Mouse (Mus musculus) cerebellum, adult 8-10 months (tissue): ENCODE data around the gene Ddn.
A peak's percentile ranks its signal among the peaks of the same experiment; 100 is the strongest.

Experiments
- DNase-seq: peaks from one replicate; pipeline ENCODE4 v3.0.0; 2022

Gene Ddn

DNA sequence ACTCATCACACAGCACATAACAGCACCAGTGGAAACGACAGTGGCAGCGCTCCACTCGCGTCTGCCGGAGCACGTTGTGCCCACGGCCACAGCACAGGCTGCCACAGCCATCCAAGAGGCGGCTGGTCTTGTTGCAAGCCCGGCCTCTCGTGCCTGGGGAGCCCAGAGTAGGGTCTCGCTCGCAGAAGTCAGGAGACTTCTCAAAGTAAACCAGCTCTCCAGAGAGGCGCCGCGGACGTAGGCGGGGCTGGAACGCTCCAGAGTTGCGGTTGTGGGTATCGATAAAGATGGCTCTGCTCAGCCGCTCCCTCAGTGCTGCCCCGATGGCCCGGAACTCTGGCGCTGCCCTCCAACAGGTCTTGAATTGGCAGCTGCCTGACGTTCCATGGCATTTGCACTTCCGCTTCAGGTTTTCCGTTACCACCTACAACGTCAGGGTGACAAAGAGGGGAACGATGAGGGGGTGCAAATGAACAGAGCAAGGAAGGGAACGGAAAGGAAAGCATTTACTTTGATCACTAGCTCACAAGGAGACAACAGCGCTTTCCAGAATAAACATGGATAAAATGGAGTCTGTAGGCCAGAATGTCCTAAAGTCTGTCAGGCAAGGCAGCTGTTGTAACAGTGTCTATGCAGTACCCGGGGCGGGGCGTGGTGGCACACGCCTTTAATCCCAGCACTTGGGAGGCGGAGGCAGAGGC is 36.6 kb downstream of the Ddn start:
- no peak for DNase-seq

DNA sequence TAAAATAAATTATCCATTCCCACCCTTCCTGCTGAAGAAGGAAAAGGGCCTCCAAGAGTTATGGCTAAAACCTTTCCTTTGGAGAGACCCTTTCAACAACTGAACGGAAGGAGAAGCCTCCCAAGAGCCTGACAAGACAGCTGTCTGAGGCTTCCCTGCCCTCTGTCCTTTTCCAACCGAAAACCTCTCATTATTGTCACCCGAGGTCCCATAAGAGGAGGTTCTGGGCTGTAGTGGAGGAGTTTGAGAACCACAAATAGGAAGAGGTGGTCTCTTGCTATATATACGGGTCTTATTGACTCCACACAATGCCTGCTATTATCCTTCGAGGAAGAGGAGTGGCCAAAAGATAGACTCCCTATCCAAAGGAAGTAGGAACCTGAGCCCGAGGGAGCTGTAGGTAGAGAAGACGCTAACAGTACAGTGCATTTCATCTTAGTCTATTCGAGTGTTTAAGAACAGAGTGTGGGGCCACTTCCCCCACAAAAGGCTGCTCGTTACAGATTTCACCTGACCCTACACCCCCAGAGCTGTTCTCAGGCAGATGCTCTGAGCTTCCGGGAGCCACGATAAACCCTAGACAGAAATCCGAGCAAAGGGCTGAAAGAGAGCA is 37.4 kb downstream of the Ddn start:
- DNase-seq: no peak

DNA sequence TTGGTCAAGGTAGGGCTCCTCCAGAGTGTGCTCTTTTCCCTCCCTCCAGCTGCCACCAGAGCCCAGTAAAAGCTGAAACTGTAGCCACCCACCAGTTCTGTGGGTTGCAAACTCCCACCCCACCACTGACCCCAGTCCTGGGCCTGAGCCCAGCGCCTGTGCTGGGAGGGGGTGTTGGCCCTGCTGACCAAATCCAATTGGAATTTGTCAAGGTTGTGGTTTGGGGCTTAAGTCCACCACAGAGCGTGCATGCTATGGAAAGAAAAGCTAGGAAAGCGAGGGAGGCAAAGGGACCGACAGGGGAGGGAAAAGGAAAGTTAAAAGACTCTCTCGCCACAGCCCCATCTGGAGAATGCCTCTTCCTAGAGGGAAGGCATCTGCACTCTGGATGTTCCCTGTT is 41.0 kb downstream of the Ddn start:
- no peak for DNase-seq

DNA sequence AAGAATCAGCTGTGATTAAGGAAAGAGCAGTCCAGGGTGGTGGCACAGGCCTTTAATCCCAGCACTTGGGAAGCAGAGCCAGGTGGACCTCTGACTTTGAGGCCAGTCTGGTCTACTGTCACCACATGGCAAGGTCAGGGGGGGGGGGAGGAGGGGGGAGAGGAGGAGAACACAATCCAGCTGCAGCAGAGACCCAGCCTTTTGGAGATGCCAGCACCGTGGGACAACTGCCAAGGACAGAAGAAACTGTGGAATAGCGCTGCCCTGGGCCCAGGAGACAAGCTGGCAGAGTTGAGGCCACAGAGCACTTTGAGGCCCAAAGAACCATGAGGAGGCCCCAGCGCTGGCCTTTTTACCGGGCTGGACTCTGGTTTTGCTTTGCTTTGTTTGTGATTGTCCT is 43.4 kb downstream of the Ddn start:
- DNase-seq: no peak

DNA sequence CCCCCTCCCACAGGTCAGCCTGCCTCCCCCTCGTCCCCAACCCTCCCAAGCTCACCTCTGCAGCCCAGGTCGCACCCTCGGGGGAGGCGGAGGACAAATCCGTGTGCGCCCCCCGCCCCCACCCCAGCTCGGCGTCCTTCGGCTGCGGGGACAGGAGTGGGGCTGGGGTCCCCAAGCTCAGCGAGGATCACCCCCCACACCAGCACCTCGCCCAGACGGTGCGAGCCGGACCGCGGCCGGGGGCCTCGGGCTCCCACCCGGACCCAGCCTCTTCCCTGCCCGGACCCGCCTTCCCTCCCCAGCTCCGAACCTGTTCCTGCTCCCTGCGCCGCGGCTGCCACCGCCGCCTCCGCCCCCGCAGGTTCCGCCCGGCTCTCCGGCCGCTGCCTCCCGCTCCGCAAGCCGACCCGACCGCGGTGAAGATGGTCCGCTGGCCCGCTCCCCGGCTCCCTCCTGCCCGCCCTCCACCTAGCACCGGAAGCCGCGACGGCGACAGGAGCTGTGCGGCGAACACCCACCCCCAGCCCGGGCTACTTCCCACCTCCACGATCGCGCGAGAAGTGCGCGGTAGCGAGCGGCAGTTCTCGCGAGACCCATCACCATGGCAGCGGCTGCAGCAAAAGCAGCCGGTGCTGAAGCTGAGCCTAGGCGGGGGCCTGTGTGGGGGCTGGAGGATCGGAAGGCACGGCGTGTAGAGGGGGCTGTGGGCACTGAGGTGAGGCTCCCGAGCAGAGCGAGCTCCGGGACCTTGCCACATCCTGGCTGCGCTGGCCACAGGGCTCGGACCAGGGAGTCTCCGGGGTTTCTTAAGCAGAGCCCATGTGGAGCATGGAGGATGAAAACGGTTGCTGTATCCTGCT is 46.4 kb downstream of the Ddn start, which contains the start of gene Arf3:
TSS of gene Arf3 (minus strand) at position 545 of the 860 bp plus-strand sequence.
- peak; percentile 93 for DNase-seq

DNA sequence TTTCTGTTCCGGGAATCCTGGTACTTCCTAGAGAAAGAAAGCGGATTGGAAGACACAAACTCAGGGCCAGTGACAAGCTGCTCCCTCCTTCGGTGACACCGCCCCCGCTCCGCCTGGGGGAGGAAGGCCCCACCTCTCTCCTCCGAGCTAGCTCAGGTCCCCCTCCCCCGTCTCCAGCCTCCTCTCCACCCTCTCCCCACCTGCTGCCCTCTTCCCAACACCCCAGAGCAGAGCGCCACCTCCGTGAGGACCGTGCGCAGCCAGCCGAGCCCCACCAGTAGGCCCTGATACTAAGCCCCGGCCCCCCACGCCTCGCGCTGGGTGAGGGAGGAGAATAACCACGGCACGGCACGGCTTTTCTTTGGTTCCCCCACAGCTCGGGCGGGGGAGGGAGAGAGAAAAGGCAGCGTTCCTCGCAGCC is 47.1 kb downstream of the Ddn start:
- DNase-seq: peak; percentile 66

DNA sequence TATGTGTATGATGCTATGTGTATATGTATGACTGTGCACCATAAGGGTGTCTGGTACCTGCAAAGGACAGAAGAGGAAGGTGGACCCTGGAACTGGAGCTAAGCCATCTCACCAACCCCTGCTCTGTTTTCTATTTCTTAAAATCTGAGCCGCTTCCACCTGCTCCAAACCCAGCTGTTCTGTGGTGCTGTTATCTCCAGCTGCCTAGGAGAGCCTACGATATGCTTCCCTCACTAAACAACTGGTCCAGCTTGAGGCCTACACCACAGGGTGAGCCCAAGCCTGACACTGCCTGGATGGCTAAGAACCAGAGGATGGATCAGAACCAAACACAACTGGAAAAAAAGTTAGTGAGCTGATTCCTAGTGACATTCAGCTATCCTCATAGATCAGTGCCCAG is 55.2 kb downstream of the Ddn start:
- DNase-seq: no peak
